Mouse (Mus musculus): ENCODE data around the gene Dscam.

Dscam gene

DNA sequence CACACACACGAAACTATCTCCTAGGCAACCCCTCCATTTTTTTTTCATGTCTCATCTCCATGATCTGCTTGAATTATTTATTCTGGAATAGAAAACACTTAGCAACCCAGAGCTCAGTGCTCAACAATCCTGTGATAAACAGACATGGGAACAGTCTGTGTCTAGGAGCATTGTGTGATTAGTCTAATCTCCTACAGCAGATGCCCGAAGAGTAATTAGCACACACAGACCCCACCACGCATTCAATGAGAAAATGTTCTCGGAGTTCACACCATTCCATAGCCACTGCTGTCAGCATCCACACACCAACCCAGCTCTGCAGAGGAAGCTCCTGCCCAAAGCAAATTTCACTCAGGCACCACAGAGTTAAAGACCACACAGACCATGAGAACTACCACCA is 146.1 kb downstream of the Dscam start:
- in situ Hi-C loops (cut with MboI; ENCODE audit: low sequenced_read_pairs): no loop called here

DNA sequence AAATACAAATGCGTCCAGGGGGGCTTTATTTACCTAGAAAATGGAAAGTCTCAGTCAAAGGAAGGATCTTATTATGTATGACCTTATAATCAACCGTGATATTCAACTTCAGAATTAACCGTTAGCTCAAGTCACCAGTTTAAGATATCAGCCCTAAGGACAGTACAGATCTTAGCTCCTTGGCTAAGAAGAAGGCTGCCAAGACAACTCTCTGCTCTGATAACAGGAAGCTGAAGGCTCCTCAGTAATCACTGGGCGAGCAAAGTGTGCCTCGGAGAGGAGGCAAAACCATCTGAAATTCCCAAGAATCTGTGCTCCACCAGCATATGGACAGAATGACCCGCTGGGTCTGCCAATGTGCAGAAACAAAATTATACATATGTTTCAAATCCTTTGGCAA is 149.1 kb downstream of the Dscam start:
- in situ Hi-C loops (cut with MboI; ENCODE audit: low sequenced_read_pairs): no loop called here

DNA sequence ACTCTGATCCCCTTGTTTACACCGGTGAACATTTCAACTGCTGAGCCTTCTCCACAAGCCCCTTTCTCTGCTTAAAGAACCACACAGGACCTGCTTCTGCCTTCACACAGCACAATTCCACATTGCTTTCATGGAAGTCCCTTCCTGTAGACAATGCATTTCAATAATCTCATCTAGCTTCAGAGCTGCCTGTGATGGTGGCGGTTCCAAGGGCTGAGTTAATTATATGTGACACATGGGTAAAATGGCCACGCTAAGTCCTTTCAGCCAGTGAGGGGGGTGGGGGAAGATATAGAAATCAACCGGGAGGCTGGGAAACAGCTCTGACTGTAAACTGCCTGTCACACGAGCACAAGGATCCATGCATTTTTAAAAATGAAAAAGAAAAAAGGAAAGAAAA is 152.2 kb downstream of the Dscam start:
- in situ Hi-C loops (cut with MboI; ENCODE audit: low sequenced_read_pairs): no loop called here

DNA sequence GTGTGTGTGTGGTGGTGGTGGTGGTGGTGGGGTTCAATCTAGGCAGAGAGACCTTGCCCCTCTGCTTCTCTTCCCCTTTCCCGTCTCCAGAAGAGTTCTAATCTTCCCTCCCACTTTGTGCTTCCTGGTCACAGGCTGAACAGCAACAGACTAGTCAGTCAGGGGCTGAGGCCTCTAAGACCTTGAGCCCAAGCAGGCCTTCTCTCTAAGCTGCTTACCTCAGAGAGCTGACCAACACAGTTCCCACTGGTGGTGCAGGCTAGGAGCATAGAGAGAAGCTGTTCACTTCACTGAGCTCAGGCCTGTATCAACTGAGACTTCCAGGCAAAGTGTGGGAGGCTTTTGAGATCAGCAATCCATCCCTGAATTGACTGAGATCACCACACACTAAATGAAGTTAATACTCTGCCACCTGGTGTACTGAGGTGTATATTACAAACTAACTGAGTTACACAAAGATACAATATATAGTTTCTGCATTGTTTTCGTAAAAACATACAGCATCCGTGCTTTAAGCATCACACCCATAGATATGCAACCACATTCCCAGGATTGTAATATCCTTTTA is 153.3 kb downstream of the Dscam start:
- in situ Hi-C loops (cut with MboI; ENCODE audit: low sequenced_read_pairs): no loop called here

DNA sequence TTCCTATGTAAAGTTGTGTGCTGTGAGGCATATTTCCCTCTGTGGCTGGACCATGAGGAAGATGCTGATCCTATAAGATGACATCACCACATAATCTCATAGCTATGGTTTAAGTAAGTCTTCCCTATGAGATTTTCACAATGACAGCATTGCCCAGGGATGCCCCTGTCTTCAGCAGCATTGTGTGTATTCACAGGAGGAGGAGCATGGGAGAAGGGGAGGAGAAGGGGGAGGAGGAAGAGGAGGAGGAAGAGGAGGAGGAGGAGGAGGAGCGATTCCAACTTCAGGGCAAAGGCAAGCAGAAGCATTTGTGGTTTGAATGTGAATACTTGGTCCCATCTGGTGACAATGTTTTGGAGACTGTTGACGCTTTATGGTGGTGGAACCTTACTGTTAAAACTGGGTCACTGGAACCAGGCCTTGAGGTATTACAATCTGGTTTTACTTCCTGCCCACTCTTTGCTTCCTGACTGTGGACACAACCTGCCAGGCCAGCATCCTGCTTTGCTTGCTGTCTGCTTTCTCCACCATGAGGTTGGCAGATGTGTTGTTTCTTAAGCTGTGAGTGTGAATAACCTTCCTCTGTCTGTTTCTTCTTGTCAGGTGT is 154.2 kb downstream of the Dscam start:
- in situ Hi-C loops (cut with MboI; ENCODE audit: low sequenced_read_pairs): no loop called here

DNA sequence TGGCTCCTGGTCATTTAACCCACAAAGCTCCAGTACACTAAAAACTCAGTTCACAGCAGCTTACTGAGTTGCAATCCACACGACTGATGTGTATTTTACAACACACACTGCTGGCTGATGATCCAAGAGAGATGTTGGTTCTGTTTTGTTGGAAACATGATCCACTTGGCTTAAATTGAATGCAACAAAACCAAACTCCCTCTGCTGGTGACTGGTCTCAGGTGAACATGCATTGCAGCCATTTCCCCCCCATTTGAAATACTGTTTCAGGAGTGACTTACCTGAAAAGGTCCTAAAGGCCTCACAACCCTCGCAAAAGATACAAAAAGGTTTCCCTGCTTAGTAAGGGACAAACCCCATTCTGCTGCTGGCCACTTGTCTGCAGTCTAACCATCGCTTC is 156.2 kb downstream of the Dscam start:
- in situ Hi-C loops (cut with MboI; ENCODE audit: low sequenced_read_pairs): no loop called here

DNA sequence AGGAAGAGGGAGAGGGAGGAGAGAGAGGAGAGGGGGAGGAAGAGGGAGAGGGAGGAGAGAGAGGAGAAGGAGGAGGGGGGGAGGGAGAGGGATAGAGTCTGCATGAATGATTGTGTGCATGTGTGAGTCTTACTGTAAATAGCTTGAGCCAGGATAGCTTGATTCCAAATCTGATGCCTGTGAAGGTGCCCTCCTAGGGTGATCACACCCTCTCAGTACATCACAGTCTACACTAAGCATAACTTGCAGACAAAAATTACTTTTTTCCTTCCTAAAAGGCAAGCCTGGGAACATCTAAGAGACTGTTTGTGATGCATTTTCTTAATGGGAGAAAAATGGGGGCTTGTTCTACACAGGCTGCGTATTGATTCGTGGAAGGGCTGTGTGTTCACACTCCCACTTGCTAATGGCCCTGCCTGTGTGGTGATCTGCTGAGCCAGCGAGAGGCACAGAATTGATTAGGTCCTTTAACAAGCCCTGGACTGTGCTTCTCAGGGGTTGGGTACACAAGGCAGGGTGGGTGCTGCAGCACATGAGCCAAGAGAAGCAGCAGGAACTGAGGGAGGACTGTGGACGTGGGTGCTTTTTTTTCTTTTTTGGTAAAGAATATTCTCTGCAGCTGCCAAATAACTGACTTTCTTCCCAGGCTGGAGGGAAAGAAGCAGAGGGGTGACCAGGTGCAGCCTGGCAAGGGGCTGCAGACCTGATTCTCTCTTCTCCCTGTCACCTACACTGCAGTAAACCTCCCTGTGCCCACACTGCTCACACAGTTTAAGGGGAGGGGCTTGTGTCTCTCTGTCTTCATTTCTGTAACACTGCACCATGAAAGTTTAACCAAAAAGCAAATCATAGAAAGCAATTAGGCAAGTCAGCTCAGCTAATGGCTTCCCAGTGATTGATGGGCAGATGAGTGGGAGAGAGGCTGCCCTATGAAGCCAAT is 161.2 kb downstream of the Dscam start:
- in situ Hi-C loops (cut with MboI; ENCODE audit: low sequenced_read_pairs): no loop called here

DNA sequence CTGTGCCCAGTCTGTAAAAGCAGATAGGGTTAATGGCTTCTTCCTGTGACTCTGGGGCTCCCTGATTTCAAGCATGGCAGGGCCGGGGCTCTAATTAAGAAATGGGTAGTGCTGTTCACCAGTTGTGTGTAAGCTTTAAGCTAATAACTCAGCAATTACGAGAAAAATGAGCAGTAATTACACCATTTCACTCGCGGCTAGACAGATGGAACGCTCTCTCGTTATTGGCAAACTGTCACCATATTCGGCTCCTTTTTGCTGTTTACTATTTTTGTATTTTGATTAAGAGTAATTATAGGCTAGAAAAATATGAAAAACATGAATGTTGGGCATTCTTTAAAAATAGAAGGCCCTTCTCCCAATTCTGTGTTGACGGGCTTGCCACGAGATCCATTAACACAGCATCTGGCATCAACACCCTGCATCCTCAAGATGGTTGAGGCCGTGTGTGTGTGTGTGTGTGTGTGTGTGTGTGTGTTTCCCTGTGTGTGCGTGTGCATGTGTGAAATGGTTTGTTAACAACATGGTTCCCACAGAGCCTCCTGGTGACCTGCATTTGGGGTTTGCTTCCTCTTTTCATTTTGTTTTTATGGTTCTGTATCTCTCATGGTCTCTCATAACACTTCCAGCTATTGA is 162.5 kb downstream of the Dscam start:
- in situ Hi-C loops (cut with MboI; ENCODE audit: low sequenced_read_pairs): no loop called here

DNA sequence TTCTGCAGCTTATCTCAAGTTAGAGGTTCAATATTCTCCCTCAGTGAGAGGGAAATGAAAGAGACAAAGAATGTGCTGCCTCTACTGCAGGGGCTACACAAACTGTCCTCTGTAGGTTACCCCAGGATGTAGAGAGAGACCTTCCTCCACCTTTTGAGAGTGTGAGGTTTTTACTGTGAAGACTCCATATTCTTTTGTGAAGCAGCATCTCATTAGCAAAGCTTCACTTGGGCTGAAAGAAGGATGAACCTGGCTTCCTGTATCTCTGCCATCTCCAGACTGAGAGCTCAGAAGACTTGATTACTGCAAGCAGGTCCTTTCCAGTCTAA is 163.7 kb downstream of the Dscam start:
- in situ Hi-C loops (cut with MboI; ENCODE audit: low sequenced_read_pairs): no loop called here

DNA sequence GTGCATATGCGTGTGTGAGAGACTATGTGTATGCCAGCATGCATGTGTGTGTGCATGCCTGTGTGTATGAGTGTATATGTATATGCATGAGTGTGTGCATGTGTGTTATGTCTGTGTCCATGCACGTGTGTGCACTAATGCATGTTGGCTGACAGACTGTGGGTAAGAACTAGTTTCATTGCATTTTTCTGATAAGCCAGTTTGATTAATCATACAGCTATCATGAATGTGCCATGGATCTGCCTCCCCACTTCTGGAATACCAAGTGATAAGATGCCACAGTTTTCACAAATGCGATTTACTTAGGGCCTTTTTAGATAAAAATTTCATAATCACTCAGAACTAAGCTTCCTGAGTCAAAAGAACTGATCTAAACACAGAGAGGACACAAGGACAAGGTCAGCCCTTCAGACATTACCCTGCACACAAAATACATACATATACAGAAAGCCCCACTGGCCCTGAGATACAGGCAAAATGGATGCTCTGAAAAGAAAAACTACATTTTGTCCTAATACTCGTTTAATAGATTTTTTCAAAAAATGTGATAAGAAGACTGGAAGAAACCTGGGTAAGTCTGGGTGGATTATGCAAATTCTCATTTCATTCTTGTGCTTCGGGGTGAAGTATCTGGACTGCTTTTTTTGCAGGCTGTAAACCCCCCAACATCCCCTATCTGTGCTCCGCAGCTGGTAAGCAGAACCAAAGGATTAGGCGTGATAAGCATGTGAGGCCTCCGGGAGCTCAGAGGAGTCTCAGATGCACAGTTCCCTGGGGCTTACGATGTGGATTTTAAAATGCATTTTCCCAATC is 164.3 kb downstream of the Dscam start:
- in situ Hi-C loops (cut with MboI; ENCODE audit: low sequenced_read_pairs): no loop called here

DNA sequence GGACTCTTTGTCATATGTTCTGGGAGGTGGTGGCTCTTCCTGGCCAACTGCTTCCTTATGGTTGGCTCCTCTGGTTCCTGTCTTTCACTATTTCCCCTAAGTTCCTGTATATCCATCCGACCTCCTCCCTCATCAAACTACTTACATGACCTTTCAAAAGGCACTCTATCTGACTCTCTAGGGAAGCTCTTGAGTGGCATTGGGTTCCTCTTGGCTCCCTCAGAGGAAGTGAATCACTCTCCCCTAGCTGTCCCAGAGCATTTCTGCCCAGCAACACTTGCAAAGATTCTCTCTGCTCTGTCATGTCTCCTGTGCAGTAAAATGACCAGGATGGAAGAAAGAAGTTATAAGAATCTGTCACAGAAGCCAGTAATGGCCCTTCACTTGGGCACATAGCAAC is 166.6 kb downstream of the Dscam start:
- in situ Hi-C loops (cut with MboI; ENCODE audit: low sequenced_read_pairs): no loop called here

DNA sequence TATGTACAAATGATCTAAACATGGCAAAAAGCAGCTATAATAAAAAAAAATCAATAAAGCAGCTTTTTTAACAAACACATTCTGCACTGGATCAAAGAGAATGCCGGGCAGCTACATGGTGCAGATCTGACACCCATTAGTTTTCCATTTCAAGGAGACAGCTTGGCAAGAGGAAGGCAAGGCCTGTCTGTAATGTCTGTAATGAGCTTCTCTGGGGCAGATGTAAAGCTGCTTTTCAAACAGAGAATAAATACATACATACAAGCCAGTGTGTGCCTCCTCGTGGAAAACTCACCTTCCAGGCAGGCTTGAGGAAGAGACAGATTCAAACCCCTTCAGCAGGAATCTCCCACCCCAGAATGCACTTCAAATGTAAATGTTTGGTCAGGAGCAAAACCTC is 167.7 kb downstream of the Dscam start:
- in situ Hi-C loops (cut with MboI; ENCODE audit: low sequenced_read_pairs): no loop called here

DNA sequence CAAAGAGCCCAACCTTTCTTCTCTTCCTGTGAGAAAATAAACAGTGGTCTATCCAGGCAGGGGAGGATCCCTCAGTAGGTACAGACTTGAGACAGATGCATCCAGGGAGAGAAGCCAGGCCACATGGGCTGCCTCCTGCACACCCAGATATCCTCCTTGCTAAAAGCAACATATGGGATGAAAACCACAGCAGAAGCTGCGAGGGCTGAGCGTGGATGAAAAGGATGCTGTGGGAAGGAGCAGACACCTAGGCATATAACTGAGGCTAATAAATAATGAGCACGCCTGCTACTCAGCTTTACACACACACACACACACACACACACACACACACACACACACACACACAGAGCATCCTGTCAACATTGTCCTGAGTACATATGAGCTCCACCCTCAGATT is 168.4 kb downstream of the Dscam start:
- in situ Hi-C loops (cut with MboI; ENCODE audit: low sequenced_read_pairs): no loop called here

DNA sequence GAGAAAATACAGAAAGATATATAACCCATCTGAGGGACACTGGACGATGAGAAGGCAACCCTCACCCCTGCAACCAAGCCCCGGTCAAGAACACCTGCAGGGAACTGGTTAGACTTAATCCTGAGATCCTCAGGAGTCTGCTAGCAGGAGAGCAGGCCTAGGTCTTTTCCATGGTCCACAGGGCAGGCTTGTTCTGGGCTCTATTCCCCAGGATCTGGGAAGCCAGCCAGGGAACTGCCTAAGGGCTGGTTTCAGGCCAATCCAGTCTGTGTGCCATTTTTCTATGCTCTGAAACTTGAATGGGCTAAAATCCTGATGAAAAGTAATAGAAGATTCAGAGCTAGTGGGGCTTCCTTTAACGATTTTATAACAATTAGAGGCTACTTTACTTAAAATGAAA is 173.7 kb downstream of the Dscam start:
- in situ Hi-C loops (cut with MboI; ENCODE audit: low sequenced_read_pairs): no loop called here

DNA sequence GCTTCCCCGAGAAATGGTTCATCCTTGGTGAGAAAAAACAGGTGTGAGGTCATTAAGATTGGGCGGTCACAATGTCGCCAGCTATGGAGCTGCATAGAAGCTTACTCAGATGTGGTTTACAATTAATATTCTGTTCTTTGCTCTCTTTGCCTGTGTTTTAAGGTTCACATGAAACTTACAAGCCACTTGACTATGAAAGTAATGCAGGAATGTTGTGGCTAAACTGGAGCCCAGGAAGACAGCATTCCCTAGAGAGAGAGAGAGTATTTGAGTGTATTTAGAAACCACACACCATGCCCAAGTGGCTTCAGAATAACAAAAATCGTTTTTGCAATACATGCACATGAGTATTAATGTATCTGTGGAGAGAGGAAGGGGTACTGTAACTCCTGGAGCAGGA is 174.7 kb downstream of the Dscam start:
- in situ Hi-C loops (cut with MboI; ENCODE audit: low sequenced_read_pairs): no loop called here

DNA sequence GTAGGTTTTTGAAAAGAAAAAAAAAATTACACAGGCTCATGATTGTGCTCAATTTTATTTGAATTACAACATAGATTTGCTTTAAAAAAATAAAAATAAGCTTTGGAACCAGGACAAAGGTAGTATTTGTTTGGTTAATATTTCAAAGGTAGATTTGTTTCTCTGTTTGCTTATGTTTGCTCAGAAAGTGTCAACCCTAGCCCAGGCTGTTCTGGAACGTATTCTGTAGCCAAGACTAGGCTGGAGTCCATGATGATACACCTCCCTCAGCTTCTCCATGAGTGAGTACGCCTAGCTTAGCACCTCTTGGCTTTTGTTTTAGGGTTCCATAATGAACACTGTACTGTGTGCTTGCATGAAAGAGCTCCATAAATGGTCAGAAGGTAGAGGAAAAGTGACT is 183.2 kb downstream of the Dscam start:
- in situ Hi-C loops (cut with MboI; ENCODE audit: low sequenced_read_pairs): no loop called here

DNA sequence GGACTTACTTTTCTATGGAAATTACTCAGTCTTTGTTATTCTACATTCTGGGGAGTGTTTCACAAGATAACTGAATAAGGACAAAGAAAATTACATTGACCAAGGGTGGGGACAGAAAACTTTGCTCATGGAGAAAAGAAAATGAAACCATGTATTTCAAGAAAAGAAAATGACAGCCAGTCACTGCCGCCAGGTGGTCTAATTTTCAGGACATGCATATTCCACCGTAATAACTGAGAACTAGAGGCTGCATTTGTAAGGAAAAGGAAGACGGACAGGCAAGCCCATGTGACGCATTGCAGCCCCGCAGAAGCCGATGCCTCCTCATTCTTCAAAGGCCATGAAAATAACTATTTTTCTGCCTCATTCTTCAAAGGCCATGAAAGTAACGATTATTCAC is 197.3 kb downstream of the Dscam start:
- in situ Hi-C loops (cut with MboI; ENCODE audit: low sequenced_read_pairs): no loop called here

DNA sequence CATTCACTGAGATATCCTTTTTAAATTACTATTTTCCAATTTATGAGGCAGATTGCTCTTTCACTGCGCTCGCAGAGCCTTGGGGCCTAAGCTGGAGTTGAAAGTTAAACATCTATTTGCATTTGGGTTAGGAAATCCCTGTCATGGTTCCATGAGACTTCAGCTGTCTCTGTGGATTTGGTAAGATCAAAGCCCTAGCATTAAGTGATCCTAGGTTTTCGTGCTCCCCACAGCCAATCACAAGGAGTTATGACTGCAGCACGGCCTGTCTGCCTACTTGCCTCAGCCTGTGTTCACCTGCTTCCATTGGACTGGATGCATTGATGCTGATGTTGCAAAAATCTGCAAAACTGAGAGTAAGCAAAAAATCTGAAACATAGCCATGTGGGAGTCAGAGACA is 198.8 kb downstream of the Dscam start:
- in situ Hi-C loops (cut with MboI; ENCODE audit: low sequenced_read_pairs): no loop called here

DNA sequence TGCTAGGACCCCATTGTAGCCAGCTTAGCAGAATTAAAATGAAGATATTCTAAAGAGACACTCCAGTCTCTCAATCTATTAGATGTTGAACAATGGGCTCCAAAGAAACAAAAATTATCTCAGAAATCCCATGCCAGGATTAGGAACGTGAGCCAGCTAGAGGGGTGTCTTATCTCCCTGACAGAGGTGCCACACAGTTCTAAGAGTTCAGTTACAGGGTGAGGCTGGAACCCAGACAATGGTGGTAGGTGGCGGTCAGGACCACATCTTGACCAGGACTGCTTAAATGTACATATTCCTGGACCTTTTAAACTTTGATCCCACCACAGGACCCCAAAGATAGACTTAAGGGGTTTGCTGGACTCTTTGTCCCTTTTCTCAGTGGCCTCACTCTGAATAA is 200.1 kb downstream of the Dscam start:
- in situ Hi-C loops (cut with MboI; ENCODE audit: low sequenced_read_pairs): no loop called here

DNA sequence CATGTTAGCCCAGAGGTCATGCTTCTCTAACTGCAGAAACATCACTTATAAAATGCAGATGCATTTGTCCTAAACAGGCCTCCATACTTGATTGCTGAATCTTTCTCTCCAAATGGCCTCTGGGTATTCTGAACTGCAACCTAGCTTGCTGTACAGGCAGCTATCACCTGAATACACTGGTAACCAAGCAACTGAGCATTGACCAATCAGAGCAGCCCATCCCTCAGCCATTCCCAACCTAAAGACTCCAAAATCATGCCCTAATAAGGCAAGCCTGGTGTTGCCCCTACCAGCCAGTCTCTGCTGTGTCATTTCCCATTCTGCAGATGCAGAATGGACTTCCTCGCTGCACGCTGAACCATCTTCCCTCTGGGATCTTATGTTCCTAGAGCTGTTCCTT is 200.9 kb downstream of the Dscam start:
- in situ Hi-C loops (cut with MboI; ENCODE audit: low sequenced_read_pairs): no loop called here

DNA sequence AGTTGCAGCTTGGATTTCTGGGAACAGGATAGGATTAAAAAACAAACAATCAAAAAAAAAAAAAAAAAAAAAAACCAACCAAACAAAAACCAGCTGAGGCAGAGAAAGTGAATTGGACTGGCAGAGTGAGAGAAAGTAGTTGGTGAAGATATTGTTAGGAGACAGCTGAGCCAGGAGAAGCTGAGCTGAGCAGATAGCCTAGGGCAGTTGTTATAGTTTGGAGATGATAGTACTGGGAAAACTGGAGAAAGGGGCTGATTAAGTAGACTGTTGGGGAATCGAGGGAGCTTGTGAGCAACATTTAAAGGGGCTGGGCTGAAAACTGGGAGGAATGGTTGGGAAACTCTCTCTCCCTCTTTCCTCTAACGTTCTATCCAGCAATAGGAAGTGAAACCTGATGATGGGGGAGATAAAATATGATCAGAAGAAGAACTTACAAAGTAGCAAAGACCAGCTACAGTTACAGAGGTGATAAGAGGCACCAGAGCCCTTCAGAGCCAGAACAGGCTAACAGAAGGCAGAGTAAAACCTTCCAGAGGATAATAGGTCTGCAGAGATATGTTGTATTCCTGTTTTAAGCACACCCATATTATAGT is 201.6 kb downstream of the Dscam start:
- in situ Hi-C loops (cut with MboI; ENCODE audit: low sequenced_read_pairs): no loop called here

Data from CH12F3 (cell line).